Mouse (Mus musculus): ENCODE data around the gene Sp110. TPM values are rescaled to one million over a fixed set of nuclear protein-coding genes. Genes with fewer than 3 reads are reported as not detected.

Gene Sp110
- polyA plus RNA-seq, 1 experiment from 2014 or later = 2.2 TPM

Other genes with a start within 250 kb of the Sp110 start
- gene G530012D18Rik, start 23.1 kb downstream of the Sp110 start, polyA plus RNA-seq (2014; fragmentation: Nextera tagmentation; extraction: Ambion mirVana) = not detected in 2 replicates
- 1.3 TPM in 1 of 2 replicates, not detected in the other for gene Sp140, start 1.6 kb upstream of the Sp110 start, polyA plus RNA-seq (2014; fragmentation: Nextera tagmentation; extraction: Ambion mirVana)
- 1.9 TPM in 1 of 2 replicates, not detected in the other for gene Sp100, start 51.2 kb upstream of the Sp110 start, polyA plus RNA-seq (2014; fragmentation: Nextera tagmentation; extraction: Ambion mirVana)
- gene A630001G21Rik, start 179.8 kb upstream of the Sp110 start, polyA plus RNA-seq (2014; fragmentation: Nextera tagmentation; extraction: Ambion mirVana) = 0.59 and 0.80 TPM in 2 replicates
- gene Cab39, start 194.6 kb upstream of the Sp110 start, polyA plus RNA-seq (2014; fragmentation: Nextera tagmentation; extraction: Ambion mirVana) = 74.8 and 94.5 TPM in 2 replicates

Measured in midbrain, embryonic 14.5 days (tissue).